Mouse (Mus musculus) right cerebral cortex, adult 18-20 months (tissue): ENCODE measurements around the gene Tmem143.
"Not testable (repeated sequence)": the region's sequence is repeated elsewhere in the genome, so short reads cannot be mapped to it uniquely, and the experiment has no call there.

Experiments
- DNase-seq: peaks from one replicate; pipeline ENCODE4 v3.0.0; 2022; ENCODE audit warnings: mixed read lengths

Gene Tmem143

DNA sequence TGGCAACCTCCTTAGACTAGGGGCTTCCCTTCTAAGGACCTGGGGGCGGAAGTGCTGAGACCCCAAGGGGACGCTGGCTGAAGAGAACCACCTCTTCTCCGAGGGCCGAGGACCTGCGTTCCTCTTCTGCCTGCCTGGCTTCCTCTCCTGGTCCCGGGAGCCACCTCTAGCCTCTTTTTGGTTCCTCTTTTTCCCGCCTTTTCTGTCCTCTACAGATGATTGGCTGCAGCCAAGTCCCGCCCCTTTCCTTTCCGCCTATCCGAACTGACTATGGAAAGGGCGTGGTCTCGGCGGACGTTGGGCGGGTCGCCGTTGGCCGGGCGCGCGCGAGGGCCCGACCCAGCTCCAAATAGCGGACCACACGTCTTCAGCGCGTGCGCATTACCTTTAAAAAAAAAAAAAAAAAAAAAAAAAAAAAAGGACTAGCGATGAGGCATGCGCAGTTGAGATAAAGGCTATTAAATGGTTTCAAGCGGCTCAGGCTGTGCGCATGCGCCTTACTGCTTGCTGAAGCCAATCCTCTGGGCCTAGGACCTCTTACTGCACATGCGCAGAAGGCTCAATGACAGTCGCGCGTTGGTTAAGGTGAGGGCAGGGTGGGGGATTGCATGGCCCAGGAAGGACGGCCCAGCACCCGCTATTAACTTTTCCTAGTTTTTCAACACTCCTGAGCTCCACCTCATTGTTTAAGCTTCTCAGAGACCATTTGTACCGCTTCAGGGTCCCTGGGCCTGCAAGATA lies at the start of gene Tmem143, which contains the start of gene Syngr4:
TSS of gene Tmem143 (plus strand) at position 425 of the 741 bp plus-strand sequence.
TSS of gene Syngr4 (minus strand) at position 198 of the 741 bp plus-strand sequence.
- DNase-seq = peak; percentile 97

DNA sequence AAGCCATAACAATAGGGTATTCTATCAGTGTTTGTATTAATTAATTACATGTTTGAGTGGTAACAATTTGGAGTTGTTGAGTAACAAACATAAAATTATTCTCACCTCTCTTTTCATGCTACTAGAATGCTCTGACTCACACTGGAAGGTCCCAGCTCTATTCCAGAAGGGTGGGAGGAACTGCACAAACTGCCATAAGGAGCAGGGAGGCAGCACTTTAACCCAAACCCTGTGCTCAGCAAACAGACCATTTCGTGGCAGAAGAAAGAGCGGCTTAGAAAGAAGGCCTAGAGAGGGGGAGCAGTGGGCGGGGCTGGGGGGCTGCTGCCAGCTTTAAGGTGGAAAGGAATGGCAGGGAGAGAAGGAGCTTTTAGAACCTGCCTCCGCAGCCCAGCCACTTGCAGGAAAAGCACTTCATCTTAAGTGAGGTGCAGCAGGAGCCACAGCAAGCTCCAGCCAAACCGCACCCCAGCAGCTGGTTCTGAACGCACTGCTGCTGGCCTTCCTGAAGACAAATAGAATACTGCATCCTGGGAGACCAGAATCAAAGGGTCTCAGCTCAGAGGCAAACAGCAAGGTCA lies 48.2 kb upstream of the Tmem143 start:
- no peak for DNase-seq

DNA sequence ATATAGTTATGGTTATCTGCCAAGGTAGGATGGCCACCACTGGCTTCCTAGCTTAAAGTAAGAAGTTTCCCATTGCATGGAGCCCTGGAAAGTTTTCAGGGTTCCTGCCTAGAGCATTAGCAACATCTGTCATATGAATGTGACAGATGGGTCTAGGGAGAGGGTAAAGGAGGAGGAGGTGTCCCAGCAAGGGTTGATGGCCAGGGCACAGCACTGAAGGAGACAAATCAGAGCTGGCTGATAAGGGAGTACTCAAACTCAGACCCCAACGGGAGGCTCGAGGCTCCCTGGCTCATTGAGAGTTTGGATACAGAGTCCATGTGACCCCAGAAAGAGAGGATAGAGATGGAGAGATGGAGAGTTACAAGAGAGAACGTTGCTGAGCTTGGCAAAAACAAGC lies 46.1 kb upstream of the Tmem143 start:
- no peak for DNase-seq

DNA sequence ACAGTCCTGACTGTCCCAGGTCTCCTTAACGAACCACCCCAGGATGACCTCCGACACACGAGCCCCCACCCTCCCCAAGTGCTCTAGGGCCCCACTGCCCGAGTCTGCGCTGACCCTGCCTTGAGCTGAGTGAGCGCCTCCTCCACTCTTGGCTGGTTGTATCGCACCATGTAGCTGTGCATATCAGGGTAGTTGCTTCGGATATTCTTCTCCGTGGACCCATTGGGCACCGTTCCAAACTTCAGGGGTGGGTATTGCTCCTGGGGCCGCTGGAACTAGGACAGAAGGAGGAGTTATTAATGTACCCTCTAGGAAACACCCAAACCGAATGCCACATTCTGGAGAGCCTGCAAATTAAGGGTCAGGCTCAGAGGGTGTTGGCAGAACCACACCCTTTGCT lies 43.7 kb upstream of the Tmem143 start:
- DNase-seq = no peak

DNA sequence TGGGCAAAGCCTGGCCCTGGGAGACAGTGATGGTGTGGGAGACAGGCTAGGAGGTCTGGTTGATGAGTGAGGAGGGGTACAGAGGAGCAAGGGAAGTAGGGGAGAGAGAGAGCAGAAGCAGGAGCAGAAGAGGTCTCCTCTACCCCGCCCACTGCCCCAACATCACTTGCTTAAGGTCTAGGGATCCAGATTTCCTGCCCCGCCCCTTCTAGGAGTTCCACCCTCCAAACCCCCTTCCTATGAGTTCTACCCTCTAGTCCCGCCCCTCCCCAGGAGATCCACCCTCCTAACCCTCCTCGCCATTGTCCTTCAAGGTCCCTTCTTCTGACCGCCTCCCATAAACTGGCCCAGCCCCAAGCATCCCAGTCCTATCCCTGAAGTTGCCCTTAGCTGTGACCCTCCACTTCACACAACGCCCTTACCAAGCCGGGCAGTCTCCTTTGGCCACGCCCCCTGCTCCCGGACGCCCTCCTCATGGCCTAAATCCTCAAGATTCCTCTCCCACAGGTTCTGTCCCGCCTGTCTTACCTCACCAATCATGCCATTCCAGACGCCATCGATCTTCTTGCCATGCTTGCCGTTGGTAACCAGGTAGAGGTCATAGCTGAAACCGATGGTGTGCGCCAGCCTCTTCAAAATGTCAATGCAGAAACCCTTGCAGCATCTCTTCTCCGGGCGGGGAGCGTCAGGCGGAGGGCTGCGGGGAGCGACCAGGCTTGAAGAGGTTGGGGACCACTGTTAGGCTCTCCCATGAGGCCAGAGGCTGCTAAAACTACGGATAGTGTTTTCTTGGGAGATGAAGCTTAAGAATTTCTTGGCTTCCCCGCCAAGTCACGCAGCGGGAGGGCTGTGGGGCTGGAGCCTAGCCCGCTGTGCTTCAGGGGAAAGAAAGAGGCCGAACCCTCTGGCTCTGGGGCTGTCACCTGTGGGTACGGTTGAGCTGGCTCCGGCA lies 39.5 kb upstream of the Tmem143 start:
- DNase-seq = no peak

DNA sequence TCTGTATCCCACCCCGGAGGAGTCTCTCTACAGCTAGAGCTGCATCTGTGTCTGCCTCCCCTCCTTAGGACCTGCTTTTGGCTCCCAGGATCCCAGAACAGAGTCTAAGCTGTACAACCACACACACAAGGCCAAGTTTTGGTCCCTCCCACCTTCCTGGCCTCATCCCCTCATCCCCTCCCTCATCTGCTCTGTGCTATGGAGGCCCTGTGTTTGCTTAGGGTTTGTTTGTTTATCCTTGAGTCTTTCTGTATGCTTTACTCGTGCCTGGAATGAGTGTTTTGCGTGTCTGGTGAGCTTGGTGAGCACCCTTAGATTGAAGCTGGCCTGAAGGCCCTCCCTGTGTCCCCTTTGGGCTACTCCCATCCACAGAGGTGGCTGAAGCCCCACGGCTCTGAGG lies 37.7 kb upstream of the Tmem143 start:
- DNase-seq = no peak

DNA sequence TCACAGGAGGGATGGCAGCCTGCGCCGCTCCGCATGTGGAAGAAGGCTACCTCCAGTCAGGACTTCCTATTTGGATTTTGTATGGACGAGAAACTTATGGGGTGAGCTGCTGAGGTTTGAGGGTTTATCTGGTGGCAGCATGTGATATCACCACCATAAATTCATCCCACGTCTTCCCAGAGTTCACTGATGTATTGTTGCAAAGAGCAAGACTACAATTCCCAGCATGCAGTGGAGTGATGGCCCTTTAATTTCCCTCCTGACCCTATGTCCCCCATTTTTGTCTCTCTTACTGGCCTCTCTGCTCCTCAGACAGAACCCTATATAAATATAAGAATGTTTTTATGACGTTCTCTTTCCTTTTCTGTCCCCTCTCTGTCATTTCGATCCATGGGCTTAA lies 33.9 kb upstream of the Tmem143 start:
- DNase-seq = no peak

DNA sequence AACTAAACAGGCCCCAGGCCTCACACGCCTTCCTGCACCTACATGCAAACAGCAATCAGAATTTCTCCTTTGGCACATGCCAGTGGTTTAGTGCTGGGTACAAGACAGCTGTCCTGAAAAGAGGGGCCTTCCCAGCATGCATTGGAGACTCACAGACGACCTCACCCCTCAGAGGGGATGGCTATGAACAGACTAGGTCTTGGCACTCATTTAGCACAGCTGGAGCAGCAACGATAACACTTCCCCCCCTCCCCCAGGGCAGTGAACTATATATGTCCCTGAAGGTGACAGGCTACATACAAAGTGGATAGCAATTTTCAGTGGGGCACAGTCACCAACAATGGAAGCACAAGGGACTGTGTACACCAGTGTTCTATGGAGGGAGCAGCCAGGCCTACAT lies 32.3 kb upstream of the Tmem143 start:
- no peak for DNase-seq

DNA sequence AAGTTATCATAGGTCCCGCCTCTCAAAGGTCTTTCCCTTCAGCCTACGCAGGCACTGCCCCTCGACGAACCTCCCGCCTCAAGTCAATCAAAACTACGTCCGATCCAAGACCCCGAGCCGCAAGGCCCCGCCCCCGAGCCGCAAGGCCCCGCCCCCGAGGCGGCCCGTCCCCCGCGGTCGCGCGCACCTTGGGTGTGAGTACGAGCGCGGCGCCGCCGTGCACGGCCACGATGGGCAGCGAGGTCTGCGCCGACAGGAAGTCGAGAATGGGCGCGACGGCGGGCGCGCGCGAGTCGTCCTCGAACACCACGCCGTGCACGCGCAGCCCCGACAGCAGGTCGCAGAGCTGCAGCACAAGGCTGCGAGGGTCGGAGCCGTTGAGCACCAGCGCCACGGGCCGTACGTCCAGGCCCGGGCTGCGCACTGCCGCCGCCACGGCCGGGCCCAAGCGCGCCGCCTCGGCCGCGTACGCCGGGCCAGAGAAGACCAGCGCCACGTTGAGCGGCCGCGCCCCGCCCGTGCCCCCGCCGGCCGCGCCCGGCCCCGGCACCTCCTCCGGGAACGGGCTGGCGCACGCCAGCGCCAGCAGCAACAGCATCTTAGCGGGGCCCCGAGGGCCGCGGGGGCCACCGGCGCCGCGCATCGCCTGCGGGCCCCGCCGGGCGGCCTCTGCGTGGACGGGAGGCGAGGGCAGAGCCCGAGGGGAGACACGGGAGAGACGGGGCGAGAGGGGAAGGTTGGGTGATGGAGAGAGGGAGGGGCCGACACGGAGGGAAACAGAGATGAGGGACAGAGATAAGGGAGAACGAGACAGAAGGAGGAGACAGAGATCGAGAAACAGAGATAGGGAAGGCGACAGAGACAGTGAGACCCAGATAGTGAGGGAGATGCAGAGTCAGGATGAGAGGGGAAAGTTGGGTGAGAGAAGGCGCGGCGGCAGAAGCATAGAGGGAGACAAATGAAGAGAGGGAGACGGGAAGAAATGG lies 30.5 kb upstream of the Tmem143 start:
- DNase-seq = peak; percentile 80

DNA sequence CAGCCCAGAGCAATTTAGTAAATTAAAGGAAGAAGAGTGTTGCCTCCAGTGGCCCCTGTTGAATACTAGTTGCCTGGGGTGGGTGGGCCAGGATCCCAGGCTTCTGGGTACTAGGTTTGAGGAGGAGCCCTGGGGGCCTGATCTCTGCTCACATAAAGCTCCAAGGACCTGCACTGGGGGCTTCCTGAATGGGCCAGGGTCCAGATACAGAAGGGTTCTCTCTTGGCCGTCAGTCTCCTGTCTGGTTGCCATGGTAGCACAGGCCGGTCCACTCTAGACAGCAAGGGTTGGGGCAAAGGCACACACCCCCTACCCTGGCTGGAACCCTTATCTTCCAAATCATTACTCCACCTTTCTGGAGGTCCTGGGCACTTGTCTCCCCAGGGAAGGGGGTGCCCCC lies 28.9 kb upstream of the Tmem143 start:
- no peak for DNase-seq

DNA sequence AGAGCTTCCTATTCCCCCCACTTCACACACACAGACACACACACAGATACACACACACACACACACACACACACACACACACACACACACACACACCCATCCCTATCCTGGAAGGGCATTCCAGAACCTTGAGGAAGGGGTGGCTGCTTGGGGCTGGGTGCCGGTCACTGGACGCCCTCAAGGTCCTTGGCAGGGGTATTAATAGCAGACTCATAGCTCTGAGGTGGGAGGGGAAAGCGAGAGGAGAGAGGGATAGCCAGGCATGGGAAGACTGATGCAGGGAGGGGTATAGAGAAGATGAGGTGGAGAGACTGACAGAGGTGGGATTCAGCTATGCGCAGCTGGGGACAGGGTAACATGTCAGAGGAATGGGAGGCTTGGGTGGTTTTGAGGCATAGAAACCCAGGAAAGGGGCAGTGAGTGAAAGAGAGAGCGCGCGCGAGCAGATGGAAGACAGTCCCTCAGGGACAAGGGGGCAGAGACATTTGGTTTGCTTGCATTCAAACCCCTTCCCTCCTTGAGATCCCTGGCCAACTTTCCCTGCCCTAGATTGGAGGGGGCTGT lies 27.6 kb upstream of the Tmem143 start:
- no peak for DNase-seq

DNA sequence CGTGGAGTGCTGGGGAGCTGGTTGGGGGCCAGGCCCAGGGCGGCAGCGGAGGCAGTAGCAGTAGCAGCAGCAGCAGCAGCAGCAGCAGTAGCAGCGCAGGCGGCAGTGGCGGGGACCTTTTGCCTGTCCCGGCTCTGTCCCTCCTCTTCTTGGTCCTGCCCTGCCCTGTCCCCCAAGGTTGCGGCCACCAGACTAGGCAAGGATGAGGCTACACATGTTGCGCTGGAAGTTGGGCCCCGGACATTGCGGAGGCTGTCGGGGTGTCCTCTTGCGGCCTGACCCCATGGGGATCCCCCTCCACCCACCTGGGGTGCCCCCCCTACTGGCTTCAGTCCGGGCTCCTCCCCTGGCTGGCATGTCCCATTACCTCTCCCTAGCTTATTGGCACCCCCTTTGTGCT lies 27.0 kb upstream of the Tmem143 start:
- no peak for DNase-seq

DNA sequence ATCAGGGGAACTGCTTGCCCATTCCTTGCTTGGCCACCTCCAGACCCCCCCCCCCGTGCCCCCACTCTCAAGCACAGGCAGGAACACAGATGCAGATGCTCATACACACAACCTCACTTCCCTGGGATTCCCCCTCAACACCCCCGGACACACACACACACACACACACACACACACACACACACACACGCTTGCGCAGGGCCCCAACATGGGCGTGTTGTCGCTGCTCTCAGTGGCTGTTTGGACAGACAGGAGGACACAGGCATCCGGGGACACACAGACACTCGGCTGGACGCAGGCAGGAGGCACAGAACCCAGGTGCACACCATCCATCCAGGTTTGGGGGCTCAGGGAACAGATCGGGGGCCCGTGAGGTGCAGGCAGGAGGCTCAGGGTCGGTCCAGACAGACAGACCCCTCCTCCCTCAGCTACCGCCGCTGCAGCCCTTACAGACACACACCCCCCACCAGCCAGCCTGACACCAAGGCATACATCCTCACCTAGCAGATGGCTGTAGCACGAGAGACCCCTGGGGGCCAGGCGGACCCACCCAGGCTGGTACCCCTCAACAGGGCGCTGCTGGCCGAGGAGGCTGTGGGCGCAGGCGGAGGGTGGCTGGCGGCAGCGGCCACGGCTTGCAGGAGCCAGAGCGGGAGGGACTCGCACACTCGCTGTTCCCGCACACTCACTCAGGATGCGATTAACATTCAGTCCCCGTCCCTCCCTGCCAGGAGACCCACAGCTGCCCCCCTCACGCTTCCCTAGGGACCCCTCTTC lies 26.3 kb upstream of the Tmem143 start:
- no peak for DNase-seq

DNA sequence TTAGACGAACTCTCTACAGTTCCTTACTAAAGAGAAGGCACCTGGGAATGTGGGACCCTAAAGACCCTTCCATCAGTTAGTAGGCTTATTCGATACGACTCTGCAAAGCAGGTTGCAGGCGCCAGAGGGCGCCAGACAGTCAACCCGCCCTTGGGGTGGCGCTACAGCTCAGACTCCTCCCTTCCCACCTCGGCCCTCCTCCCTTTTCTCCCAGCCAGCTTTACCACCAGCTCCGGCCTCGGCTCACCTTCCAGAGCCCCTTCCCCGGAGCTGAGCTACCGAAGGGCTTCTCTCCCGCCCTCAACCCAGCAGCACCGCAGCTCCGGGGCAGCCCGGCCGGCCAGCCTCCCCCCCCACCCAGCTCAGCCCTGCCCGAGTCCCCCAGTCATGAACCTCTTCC lies 24.1 kb upstream of the Tmem143 start, which contains the start of gene Kdelr1:
TSS of gene Kdelr1 (plus strand) at position 149 of the 400 bp plus-strand sequence.
- DNase-seq = peak; percentile 91

DNA sequence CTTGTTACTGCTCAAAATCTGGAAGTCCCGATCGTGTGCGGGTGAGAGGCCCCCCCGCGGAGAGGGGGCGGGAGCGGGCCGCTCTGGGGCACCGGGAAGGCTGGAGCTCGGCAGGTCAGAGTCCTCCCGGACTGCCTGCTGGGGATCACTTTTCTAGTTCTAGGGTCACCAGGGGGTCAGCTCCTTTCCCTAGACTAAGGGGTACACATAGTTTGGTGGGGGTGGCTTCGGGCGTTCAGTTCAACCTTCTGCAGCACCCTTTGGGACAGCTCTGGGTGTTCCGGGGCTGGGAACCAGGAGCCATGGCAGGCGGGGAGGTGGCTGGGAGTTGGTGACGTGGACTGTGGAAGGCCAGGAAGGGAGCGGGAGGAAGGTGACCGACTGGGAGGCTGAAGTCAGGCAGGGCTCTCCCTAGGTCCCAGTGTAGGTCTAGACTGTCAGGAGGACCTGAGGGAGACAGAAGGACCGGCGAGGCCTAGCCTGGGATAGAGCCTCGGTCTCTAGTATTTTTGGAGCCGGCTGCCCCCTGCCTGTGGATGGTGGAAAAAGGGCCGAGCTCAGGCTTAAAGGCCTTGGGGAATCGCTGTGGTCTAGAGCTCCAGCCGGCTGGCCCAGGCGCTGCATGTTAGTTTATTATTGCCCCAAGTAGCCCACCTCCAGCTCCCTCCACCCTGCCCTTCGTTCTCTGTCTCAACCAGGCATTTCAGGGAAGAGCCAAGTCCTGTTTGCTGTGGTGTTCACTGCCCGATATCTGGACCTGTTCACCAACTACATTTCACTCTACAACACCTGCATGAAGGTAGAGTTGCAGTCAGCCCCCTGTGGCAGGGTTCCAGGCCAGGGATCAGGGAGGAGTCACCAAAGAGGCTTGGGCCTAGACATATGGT lies 23.4 kb upstream of the Tmem143 start:
- peak; percentile 38 for DNase-seq

DNA sequence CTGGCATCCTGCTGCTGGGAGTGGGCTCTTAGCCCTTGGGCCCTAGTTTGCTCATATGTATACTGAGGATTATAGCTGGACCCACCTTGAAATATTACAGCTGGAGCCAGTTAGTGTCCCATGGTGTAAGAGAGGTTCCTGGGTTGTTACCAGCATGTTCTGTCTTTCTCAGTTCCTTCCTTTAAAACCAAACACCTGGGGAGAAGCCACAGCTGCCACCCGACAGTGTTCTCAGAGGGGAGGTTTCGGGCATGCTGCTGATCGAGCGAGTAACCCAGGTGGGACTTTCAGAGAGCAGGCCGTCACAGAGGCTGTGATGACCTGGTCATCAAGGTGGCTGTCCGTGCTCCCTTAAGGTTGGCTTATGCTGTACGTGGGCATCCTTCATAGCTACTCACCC lies 19.8 kb upstream of the Tmem143 start:
- DNase-seq = no peak

DNA sequence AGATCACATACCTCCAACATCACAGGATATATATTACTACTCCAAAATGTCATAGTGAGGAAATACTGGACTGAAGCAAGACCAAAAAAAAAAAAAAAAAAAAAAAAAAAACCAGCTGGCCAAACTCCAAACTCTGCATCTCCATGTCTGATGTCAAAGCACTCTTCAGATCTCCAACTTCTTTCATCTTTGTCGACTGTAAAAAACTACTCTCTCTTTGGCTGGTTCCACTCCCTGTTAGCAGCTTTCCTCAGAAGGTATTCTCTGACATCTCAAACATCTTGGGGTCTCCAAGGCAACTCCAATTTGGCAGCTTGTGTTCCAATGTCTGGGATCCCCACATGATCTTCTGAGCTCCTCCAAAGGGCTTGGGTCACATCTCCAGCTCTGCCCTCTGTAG lies 18.5 kb upstream of the Tmem143 start, which contains the start of gene Grin2d:
TSS of gene Grin2d (minus strand) at position 101 of the 400 bp plus-strand sequence.
- DNase-seq = not testable (repeated sequence)

DNA sequence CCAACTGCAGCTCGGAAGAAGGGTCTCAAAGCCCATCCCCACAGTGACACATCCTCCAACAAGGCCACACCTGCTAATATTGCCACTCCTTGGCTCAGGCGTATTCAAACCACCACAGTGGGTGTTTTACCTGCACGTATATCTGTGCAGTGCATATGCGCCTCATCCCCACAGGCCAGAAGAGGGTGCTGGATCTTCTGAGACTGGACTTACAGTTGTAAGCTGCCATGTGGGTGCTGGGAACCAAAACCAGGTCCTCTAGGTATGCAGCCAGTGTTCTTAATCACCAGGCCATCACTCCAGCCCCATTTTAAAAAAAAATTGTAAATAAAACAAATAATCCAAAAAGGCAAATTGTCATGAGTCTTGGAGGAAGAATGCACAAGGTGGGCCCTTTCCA lies 16.2 kb upstream of the Tmem143 start:
- DNase-seq = no peak

DNA sequence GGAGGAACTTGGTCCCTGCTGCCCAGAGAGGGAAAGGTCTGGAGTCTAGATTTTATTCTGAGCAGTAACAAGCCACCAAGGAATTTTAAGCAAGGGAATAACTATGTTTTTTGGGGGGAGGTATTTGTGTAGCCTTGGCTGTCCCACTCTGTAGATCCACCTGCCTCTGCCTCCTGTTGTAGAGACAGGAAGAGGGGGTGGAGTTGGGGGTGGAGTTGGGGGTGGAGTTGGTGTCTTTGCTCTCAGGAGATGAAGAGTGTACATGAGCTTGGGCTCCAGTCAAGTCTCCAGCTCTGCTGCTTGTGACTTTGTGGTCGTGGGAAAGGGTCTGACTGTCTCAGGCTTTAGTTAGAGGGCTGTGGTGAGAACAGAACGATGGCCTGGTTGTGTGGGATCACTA lies 15.7 kb upstream of the Tmem143 start:
- no peak for DNase-seq

DNA sequence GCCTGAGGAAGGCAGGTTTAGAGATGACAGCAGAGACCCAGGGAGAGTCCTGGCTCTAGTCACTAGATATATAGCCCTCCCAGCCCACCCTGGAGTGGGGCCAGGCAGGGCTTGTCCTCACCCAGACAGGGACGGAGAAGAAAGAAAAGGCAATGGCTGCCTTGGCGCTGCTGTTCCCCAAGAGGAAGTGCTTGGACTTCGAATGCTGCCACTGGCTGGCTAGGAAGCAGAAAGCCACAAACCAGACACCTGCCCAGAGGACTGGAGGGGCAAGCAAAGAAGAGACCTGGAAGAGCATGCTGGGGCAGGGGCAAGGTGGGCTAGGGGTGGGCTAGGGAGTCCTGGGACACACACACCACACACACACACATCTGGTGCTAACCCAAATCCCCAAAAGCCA lies 9.5 kb upstream of the Tmem143 start:
- no peak for DNase-seq
